Mouse (Mus musculus) forebrain, embryonic 15.5 days (tissue): ENCODE measurements around the gene Phf13. TPM values are rescaled to one million over a fixed set of nuclear protein-coding genes. Genes with fewer than 3 reads are reported as not detected.

ENCODE experiments used
- ATAC-seq: fragments of 200-750 bp; cut with Nextera tagmentation; replicated peaks from 2 replicates; pipeline ENCODE4 v1.8.0; 2017; ENCODE audit warnings: mild to moderate bottlenecking, moderate TSS enrichment, moderate library complexity
- H3K27ac ChIP-seq: fragments of 300-500 bp; sonication (generic); replicated peaks from 2 replicates; pipeline ENCODE4 v1.5.1; 2015; ENCODE audit warnings: mild to moderate bottlenecking, inconsistent platforms
- H3K27me3 ChIP-seq: fragments of 300-500 bp; sonication (generic); 2 replicates; pipeline ENCODE4 v1.6.1; 2015; ENCODE audit warnings: inconsistent platforms
- H3K36me3 ChIP-seq: fragments of 300-500 bp; sonication (generic); 2 replicates; pipeline ENCODE4 v1.6.1; 2015; ENCODE audit warnings: mild to moderate bottlenecking, inconsistent platforms
- H3K4me1 ChIP-seq: fragments of 300-500 bp; sonication (generic); 2 replicates; pipeline ENCODE4 v1.6.1; 2015; ENCODE audit warnings: inconsistent platforms
- H3K4me2 ChIP-seq: fragments of 300-500 bp; sonication (generic); replicated peaks from 2 replicates; pipeline ENCODE4 v1.6.1; 2015; ENCODE audit warnings: mild to moderate bottlenecking, inconsistent platforms
- H3K4me3 ChIP-seq: fragments of 300-500 bp; sonication (generic); 2 replicates; pipeline ENCODE4 v1.5.1; 2015; ENCODE audit warnings: mild to moderate bottlenecking, inconsistent platforms
- H3K9ac ChIP-seq: fragments of 300-500 bp; sonication (generic); replicated peaks from 2 replicates; pipeline ENCODE4 v1.6.1; 2015; ENCODE audit warnings: mild to moderate bottlenecking, inconsistent platforms
- H3K9me3 ChIP-seq: fragments of 300-500 bp; sonication (generic); 2 replicates; pipeline ENCODE4 v1.6.1; 2016; ENCODE audit warnings: inconsistent platforms
- WGBS: fragments of 180-500 bp; shearing (Covaris S2); methylation state at CpG from one replicate; pipeline ENCODE4 v1.1.7; 2015; ENCODE audit warnings: mixed read lengths; 5-methylcytosine and 5-hydroxymethylcytosine counted together
- polyA plus RNA-seq: library from polyadenylated mRNA; unstranded; fragments of >200 nt; fragmentation: Nextera tagmentation; extraction: Ambion mirVana; gene quantifications from 2 replicates; pipeline ENCODE4 v1.2.1, GENCODE M21; 2015

Gene Phf13
- polyA plus RNA-seq, 1 experiment from 2014 or later: 21.8 TPM

DNA sequence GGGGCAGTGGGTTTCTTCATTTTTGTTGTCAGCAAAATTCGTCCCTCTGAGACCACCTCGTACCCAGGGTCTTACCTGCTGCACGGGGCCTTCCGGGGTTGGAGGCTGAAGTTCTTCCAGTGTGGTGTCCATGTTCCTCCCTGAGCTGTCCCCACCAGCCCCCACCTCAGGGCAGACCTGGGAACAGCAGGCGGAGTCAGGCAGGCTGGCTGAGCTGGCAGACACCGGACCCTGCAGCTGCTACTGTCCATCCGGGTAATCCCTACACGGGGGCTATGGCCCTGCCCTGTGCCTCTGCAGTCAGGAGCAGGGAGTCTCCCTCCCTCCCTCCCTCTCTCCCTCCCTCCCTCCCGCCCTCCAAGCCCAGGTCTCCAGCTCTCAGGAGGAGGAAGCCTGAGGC is 12.5 kb downstream of the Phf13 start:
- WGBS: 27% methylated on average over 9 of the region's 9 CpGs
- Histone ChIP-seq H3K4me1 (peaks cover 19% of the 10 kb centered on the region), H3K27ac (no peak overlapping the region), H3K36me3 (peaks cover 22% of the 10 kb centered on the region), H3K4me2 (no peak overlapping the region), H3K27me3 (no peaks in the 10 kb centered on the region), H3K9ac (no peak overlapping the region), H3K9me3 (no peaks in the 10 kb centered on the region), H3K4me3 (no peak overlapping the region)
- no peak for ATAC-seq

DNA sequence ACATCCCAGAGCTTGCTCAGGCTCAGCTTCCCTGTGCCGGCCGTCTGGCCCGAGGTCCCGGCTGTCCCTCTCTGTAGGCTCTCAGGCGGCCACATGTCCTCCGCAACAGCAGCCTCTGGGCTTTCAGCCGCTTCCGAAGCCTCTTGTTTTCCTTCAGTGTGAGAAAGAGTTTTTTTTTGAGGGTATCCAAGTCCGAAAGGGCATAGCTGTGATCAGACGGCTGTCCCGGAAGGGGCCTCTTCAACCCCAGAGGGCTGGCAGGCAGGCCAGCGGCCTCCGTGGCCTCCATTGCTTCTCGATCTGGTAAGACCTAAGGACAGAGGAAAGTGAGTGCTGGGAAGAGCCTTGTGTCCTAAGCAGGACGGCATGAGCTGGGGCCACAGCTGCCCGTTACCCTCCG is 13.0 kb downstream of the Phf13 start:
- H3K36me3 ChIP-seq: peaks cover 22% of the 10 kb centered on the region
- H3K9me3 ChIP-seq: no peaks in the 10 kb centered on the region
- peaks cover 16% of the 10 kb centered on the region for H3K4me1 ChIP-seq
- H3K4me2 ChIP-seq: no peak overlapping the region
- 68% methylated on average over 17 of the region's 17 CpGs for WGBS
- H3K27me3 ChIP-seq: no peaks in the 10 kb centered on the region
- no peak overlapping the region for H3K9ac ChIP-seq
- ATAC-seq: no peak
- H3K4me3 ChIP-seq: no peak overlapping the region
- no peak overlapping the region for H3K27ac ChIP-seq

DNA sequence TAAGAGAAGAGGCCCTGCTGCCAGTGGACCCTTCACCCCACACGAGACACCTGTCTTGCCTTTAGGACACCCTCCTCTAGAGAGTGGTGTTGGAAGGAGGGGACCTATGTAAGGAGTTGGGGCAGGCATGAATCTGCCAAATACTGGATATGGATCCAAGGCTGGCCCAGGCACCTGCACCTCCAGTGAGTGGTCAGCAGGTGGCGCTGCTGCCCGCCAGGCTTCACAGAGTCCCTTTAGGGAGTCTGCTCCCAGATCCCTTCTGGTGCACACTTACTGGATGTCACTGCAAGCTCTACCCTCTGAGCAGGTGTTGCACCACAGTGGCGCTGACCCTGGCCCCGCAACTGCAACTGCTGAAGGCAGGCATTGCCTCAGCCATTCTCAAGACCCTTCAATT is 14.7 kb downstream of the Phf13 start:
- H3K36me3 ChIP-seq: peaks cover 22% of the 10 kb centered on the region
- no peak overlapping the region for H3K27ac ChIP-seq
- ATAC-seq: peak; percentile 70

DNA sequence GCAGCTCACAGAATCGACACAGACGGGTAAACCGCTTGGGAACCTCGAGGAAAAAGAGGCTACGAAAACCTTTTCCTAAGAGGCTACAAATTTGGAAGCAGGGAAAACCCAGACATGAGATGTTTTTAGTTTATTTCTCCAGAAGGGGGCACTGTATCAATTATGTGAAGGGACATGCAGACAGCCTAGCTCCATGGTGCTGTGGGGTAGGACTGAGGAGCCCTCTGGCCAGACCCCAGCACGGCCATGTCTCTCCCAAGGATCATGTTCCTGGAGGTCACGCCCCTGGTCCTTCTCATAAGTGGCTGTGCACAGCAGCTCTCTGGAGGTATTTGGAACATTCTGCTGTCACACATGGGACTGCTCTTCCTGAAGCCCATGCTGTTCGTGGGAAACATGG is 15.4 kb downstream of the Phf13 start:
- WGBS: 80% methylated on average over 8 of the region's 8 CpGs
- H3K4me2 ChIP-seq: no peak overlapping the region
- no peak overlapping the region for H3K27ac ChIP-seq
- no peak overlapping the region for H3K9ac ChIP-seq
- no peaks in the 10 kb centered on the region for H3K9me3 ChIP-seq
- H3K4me3 ChIP-seq: no peak overlapping the region
- peak; percentile 8; the same call in 1 of the 2 replicates for ATAC-seq
- peaks cover 24% of the 10 kb centered on the region for H3K36me3 ChIP-seq
- no peaks in the 10 kb centered on the region for H3K27me3 ChIP-seq
- no peaks in the 10 kb centered on the region for H3K4me1 ChIP-seq

More for the DNA sequence above, 14.7 kb downstream of the Phf13 start:
- H3K27me3 ChIP-seq: no peaks in the 10 kb centered on the region
- H3K4me2 ChIP-seq: no peak overlapping the region
- H3K9me3 ChIP-seq: no peaks in the 10 kb centered on the region
- 11% methylated on average over 5 of the region's 5 CpGs for WGBS
- H3K4me1 ChIP-seq: no peaks in the 10 kb centered on the region
- H3K9ac ChIP-seq: no peak overlapping the region
- no peak overlapping the region for H3K4me3 ChIP-seq

DNA sequence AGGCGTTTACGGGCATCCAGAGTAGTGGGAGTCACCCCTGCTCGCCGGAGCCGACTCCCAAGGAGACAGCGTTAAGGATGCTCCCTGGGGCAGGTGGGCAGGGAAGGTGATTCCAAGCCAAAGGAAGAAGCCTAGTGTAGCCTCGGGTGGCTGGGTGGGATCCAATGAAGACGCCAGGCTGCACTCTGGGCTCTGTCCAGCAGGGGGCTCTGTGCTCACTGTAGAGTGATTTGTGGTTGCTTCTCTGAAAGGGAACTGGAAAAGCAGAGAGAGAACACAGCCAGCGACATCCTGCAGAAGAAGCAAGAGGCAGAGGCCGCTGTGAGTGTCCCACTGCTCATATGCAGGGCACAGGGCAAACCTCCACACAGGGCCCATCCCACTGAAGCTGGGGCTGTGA is 18.3 kb downstream of the Phf13 start:
- H3K9me3 ChIP-seq: no peaks in the 10 kb centered on the region
- 0 out of 2 replicates have a peak, but pooled peaks have one; percentile 14 for ATAC-seq
- WGBS: 42% methylated on average over 10 of the region's 10 CpGs
- H3K4me3 ChIP-seq: no peak overlapping the region
- no peak overlapping the region for H3K4me2 ChIP-seq
- H3K27ac ChIP-seq: peak overlapping the region; percentile 38; the same call in 1 of the 2 replicates
- H3K9ac ChIP-seq: no peak overlapping the region
- no peaks in the 10 kb centered on the region for H3K27me3 ChIP-seq
- peaks cover 31% of the 10 kb centered on the region for H3K36me3 ChIP-seq
- no peaks in the 10 kb centered on the region for H3K4me1 ChIP-seq

DNA sequence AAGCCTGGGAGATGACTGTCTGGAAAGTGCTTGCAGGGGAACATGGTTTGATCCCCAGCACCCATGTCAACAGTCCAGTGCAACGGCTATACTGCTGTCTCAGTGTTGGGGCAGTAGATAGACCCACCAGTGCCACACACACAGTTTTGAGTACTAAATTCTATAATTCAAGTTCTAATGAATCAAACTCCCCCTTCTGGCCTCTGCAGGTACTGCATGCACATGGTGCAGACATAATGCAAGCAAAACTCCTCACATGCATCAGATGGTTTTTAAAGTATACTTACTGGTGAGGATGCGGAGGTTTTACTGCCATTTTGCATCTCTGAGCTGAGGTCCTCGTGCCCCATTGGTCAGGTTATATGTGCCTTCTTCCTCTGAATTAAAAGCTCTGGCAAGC is 20.6 kb downstream of the Phf13 start:
- H3K36me3 ChIP-seq: peaks cover 26% of the 10 kb centered on the region
- no peak for ATAC-seq
- no peaks in the 10 kb centered on the region for H3K4me1 ChIP-seq

DNA sequence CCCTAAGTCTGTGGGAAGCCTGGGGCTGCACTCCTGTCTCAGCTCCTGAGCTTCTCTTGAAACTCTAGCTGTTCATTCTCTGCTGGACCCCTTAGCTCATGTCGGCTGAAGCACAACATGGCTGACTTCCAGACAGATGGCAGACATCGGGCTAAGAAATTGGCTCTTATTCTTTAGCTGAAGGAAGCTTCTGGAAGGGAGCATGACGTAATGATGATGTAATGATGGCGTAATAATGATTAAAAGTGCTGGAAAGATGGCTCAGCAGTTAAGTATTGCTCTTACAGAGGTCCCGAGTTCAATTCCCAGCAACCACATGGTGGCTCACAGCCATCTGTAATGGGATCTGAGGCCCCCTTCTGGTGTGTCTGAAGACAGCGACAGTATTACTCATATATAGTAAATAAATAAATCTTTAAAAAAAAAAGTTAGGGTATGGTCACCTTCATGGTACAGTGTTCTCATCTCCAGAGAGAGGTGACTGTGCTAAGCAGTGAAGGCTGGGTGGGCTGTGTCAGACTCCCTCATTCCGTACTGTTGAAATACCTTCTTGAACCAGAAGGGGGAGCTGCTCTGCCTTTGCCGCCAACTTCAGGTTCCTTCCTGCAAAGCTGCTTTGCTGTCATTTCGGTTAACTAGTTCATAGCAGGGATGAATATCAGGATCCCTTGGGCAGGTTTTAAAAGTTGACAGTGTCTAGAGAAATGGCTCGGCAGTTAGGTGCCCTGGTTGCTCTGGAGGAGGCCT is 23.7 kb downstream of the Phf13 start:
- no peak overlapping the region for H3K27ac ChIP-seq
- H3K4me1 ChIP-seq: no peaks in the 10 kb centered on the region
- no peaks in the 10 kb centered on the region for H3K9me3 ChIP-seq
- H3K27me3 ChIP-seq: no peaks in the 10 kb centered on the region
- no peak overlapping the region for H3K9ac ChIP-seq
- ATAC-seq: no peak
- no peak overlapping the region for H3K4me3 ChIP-seq
- no peak overlapping the region for H3K4me2 ChIP-seq
- H3K36me3 ChIP-seq: peaks cover 20% of the 10 kb centered on the region
- 63% methylated on average over 10 of the region's 10 CpGs for WGBS

More for the DNA sequence above, 20.6 kb downstream of the Phf13 start:
- Histone ChIP-seq H3K4me3 (no peak overlapping the region), H3K27ac (no peak overlapping the region), H3K4me2 (no peak overlapping the region), H3K9me3 (no peaks in the 10 kb centered on the region), H3K27me3 (no peaks in the 10 kb centered on the region), H3K9ac (no peak overlapping the region)
- WGBS: 89% methylated on average over 3 of the region's 3 CpGs

DNA sequence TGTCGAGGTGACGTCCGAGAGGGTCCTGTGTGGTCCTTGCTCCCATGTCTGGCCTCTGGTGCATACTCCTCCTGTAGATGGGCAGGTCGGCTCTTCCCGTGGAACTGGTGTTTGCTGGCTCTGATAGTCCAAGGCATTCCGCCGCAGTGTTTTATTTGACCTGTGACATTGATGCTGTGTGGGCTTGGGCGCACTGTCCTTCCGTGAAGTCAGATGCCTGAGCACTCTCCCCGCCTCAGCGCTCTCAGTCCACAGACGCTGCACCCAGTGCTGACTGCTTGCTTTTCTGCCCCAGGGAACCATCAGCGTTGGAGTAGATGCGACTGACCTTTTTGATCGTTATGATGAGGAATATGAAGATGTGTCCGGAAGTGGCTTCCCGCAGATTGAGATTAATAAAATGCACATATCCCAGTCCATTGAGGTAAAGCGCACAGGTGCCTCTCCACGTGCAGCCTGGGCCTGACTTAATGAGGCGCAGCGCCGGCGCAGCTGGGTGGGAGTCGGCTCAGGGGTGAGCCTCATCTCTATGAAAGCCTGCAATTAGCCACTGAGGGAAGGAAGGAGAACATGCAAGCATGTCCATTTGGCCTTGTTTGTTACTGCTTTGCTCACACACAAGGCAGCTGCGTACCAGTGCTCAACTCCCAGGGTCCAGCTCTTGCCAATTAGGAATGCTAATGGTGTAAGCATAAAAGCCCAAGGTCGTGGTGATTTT is 27.7 kb downstream of the Phf13 start:
- no peak overlapping the region for H3K9ac ChIP-seq
- no peak overlapping the region for H3K4me3 ChIP-seq
- no peaks in the 10 kb centered on the region for H3K27me3 ChIP-seq
- H3K4me2 ChIP-seq: no peak overlapping the region
- H3K4me1 ChIP-seq: no peaks in the 10 kb centered on the region
- H3K27ac ChIP-seq: no peak overlapping the region
- H3K36me3 ChIP-seq: peaks cover 26% of the 10 kb centered on the region
- no peak for ATAC-seq
- 84% methylated on average over 26 of the region's 26 CpGs for WGBS
- H3K9me3 ChIP-seq: no peaks in the 10 kb centered on the region

DNA sequence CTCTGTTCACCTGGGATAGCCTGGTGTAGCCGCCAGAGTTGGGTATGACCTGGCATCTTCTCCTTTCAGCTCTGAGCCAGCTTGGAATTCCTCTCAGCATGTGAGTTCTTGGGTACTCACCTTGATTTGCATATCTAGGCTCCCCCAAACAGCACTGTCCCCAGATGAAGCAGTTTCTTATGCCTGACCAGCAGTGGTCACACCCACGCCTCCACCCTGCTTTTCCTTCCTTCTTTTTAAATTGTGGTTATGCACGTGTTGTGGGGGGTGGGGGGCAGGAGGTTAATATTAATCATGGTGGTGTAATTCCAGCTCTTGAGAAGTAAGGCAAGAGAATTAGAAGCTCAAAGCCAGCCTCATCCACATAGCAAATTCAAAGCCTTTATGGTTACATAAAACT is 33.2 kb downstream of the Phf13 start:
- Histone ChIP-seq H3K27me3 (no peaks in the 10 kb centered on the region), H3K4me3 (no peak overlapping the region), H3K4me1 (no peaks in the 10 kb centered on the region), H3K27ac (no peak overlapping the region), H3K9me3 (no peaks in the 10 kb centered on the region), H3K36me3 (peaks cover 54% of the 10 kb centered on the region), H3K9ac (no peak overlapping the region), H3K4me2 (no peak overlapping the region)
- 87% methylated on average over 3 of the region's 3 CpGs for WGBS
- ATAC-seq: no peak

DNA sequence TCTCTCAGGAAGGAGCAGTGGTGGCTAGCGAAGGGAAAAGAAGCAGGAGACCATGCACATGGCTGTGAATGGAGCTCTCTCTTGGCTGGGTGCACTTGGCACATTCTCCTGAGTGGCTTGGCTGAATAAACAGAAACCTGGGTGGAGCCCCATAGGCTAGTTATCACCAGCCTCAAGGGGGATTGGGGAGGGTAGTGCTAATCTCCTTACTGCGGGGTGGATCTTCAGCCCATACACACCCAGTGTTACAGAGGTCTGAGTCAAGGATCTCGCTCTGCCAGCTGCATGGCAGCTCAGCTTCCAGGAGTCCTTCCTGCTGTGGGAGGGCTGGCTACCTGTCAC is 35.6 kb downstream of the Phf13 start:
- peaks cover 68% of the 10 kb centered on the region for H3K36me3 ChIP-seq
- H3K27me3 ChIP-seq: no peaks in the 10 kb centered on the region
- no peaks in the 10 kb centered on the region for H3K4me1 ChIP-seq
- no peak overlapping the region for H3K27ac ChIP-seq
- no peaks in the 10 kb centered on the region for H3K9me3 ChIP-seq
- no peak for ATAC-seq
- WGBS: 92% methylated on average over 3 of the region's 3 CpGs
- no peak overlapping the region for H3K4me2 ChIP-seq
- no peak overlapping the region for H3K9ac ChIP-seq
- no peak overlapping the region for H3K4me3 ChIP-seq

DNA sequence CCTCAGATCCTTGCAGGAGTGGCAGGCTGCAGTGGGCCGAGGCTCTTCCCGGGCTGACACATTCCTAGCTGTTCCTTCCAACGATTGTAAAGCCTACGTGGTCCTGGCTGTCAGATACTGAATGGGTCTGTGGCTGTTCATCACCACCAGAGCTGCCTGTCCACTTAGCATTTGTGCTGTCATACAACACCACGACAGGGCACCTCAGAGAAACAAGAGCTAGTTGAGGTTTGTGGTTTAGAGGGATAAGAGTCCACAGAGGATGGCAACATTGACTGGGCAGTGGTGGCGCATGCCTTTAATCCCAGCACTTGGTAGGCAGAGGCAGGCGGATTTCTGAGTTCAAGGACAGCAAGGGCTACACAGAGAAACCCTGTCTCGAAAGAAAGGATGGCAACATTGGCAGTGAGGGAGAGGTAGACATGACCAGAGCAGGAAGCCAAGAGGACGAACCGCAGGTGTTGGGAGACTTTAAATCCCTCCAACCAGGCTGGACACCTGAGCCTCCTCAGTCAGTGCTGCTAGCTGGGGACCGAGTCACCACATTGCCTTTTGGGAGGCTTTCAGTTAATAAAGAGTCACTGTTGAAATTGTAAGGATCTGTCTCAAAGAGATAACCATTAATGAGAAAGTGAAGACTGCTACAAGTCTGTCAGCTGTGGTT is 36.1 kb downstream of the Phf13 start:
- no peak overlapping the region for H3K9ac ChIP-seq
- H3K9me3 ChIP-seq: no peaks in the 10 kb centered on the region
- no peak overlapping the region for H3K27ac ChIP-seq
- no peaks in the 10 kb centered on the region for H3K4me1 ChIP-seq
- no peak overlapping the region for H3K4me3 ChIP-seq
- H3K36me3 ChIP-seq: peaks cover 66% of the 10 kb centered on the region
- WGBS: 94% methylated on average over 11 of the region's 11 CpGs
- H3K4me2 ChIP-seq: no peak overlapping the region
- H3K27me3 ChIP-seq: no peaks in the 10 kb centered on the region
- no peak for ATAC-seq

DNA sequence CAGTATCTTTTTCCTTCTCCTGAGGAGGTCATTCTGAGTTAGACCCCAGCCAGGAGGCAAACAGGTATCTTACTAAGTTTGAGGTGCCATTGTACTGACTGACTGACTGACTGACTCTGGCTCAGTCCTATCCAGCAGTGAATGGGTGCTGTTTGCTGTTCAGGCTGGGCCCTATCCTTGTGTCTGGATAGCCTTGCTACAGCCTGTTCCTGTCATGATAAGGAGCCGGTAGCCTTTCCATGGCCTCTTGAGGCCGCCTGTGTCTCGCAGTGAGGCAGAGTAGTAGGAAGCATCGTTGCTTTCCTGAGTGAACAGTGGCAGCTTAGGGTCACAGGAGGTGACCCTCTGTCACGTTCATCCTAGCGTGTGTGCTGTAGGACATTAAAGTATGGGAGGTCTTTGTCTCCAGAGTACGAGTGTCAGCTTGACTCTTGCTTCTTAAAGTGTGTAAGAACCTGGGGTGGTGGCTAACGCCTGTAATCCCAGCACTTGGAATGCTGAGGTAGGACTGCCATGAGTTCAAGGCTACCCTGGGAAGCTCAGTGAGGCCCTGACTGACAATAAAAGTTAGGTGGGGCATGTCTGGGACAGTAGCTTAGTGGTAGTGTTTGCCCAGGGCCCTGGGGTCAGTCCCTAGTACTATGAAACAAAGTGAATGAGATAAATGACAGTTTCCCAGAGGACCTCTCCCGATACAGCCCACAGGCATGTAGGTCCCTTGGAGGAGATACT is 38.3 kb downstream of the Phf13 start:
- Histone ChIP-seq H3K4me1 (no peaks in the 10 kb centered on the region), H3K4me2 (no peak overlapping the region), H3K9ac (no peak overlapping the region), H3K9me3 (no peaks in the 10 kb centered on the region), H3K4me3 (no peak overlapping the region), H3K36me3 (peaks cover 58% of the 10 kb centered on the region), H3K27me3 (no peaks in the 10 kb centered on the region), H3K27ac (no peak overlapping the region)
- no peak for ATAC-seq
- 89% methylated on average over 9 of the region's 9 CpGs for WGBS
